ENCODE assay signal across 8 mouse cellular contexts in genomic region chr1:64533471-64534443, GRCm38 (mm10). TPM values are rescaled to one million over a fixed set of nuclear protein-coding genes. Genes with fewer than 3 reads are reported as not detected.
A peak's percentile ranks its signal among the peaks of the same experiment; 100 is the strongest.
DNase-seq lines count a peak whose midpoint lies in the region; ATAC-seq and TF ChIP-seq lines count a peak whose summit lies in the region.

No protein-coding gene starts in this region.

- TF ChIP-seq CTCF in small intestine, adult 2 months (IDR thresholded peaks at IDR 0.05; ENCODE audit: extremely low read depth, insufficient read length, insufficient replicate concordance, low read depth, low read length): no peak

- ATAC-seq in forebrain, embryonic 14.5 days: no peak
- ATAC-seq in hindbrain, embryonic 13.5 days (ENCODE audit: low FRiP score): no peak
- ATAC-seq in frontal cortex, adult (ENCODE audit: low TSS enrichment): no peak; the same call in 1 of the 2 replicates

- peak overlapping the region; percentile 99 for H3K9ac ChIP-seq in forebrain, embryonic 14.5 days (ENCODE audit: low read length)
- H3K9ac ChIP-seq in hindbrain, embryonic 13.5 days: peak overlapping the region; percentile 97

- H3K27me3 ChIP-seq in forebrain, embryonic 14.5 days (replicated peaks; ENCODE audit: control insufficient read depth, insufficient read depth, low read length): no peaks in the 10 kb centered on the region
- H3K27me3 ChIP-seq in hindbrain, embryonic 13.5 days: no peaks in the 10 kb centered on the region
- no peaks in the 10 kb centered on the region for H3K27me3 ChIP-seq in midbrain, embryonic 10.5 days (ENCODE audit: low read depth, poor library complexity, severe bottlenecking)
- H3K27me3 ChIP-seq in small intestine, adult 2 months (ENCODE audit: control insufficient read depth, insufficient read depth, low read length): no peaks in the 10 kb centered on the region

- TF ChIP-seq POLR2A in small intestine, adult 2 months (IDR thresholded peaks at IDR 0.05; ENCODE audit: low read depth, low read length): no peak; the same call in 1 of the 2 replicates

- H3K4me2 ChIP-seq in forebrain, embryonic 14.5 days (ENCODE audit: low read length): peak overlapping the region; percentile 88
- peak overlapping the region; percentile 87 for H3K4me2 ChIP-seq in hindbrain, embryonic 13.5 days

- no peaks in the 10 kb centered on the region for H3K9me3 ChIP-seq in forebrain, embryonic 14.5 days (replicated peaks; ENCODE audit: control insufficient read depth, low read length)
- no peaks in the 10 kb centered on the region for H3K9me3 ChIP-seq in hindbrain, embryonic 13.5 days
- H3K9me3 ChIP-seq in midbrain, embryonic 10.5 days (replicated peaks): no peaks in the 10 kb centered on the region

- peak overlapping the region; percentile 80 for H3K4me3 ChIP-seq in forebrain, embryonic 14.5 days (ENCODE audit: low read depth, low read length)
- peak overlapping the region; percentile 94 for H3K4me3 ChIP-seq in hindbrain, embryonic 13.5 days
- peak overlapping the region; percentile 91 for H3K4me3 ChIP-seq in midbrain, embryonic 10.5 days
- peak overlapping the region; percentile 90 for H3K4me3 ChIP-seq in small intestine, adult 2 months (ENCODE audit: low read depth, low read length)

- peak overlapping the region; percentile 100 for H3K27ac ChIP-seq in forebrain, embryonic 14.5 days (ENCODE audit: low read depth, low read length)
- H3K27ac ChIP-seq in hindbrain, embryonic 13.5 days: peak overlapping the region; percentile 100
- peak overlapping the region; percentile 99 for H3K27ac ChIP-seq in midbrain, embryonic 10.5 days (replicated peaks)
- peak overlapping the region; percentile 90 for H3K27ac ChIP-seq in small intestine, adult 2 months (ENCODE audit: insufficient read depth, low read depth, low read length)

- intact Hi-C loops in left cerebral cortex, postnatal 36 days (cut with DNase I): loop anchor here (2.0 to 10.0 kb wide), 3 partner anchors 83 to 419 kb away; partner anchors contain the start of genes Ccnyl1 and Mettl21a

- peak; percentile 52 for DNase-seq in NIH3T3 (ENCODE audit: low read depth)
- peak; percentile 37 for DNase-seq in c-Kit-positive CD71-positive TER-119-positive erythroid progenitor cells, embryonic 14.5 days (ENCODE audit: low spot score)
- DNase-seq in forebrain, embryonic 14.5 days (ENCODE audit: low spot score): peak; percentile 46
- DNase-seq in left cerebral cortex, postnatal 36 days (ENCODE audit: low spot score in 2 of 2): peak; percentile 52 to 56
- peak; percentile 58 for DNase-seq in midbrain, embryonic 10.5 days (ENCODE audit: low spot score)

- no peaks in the 10 kb centered on the region for H3K36me3 ChIP-seq in forebrain, embryonic 14.5 days (ENCODE audit: control insufficient read depth, insufficient read depth, low read length)
- no peaks in the 10 kb centered on the region for H3K36me3 ChIP-seq in hindbrain, embryonic 13.5 days
- H3K36me3 ChIP-seq in midbrain, embryonic 10.5 days: peaks cover 7% of the 10 kb centered on the region
- no peaks in the 10 kb centered on the region; the same call in 1 of the 2 replicates for H3K36me3 ChIP-seq in small intestine, adult 2 months (ENCODE audit: control insufficient read depth, insufficient read depth, low read length)

- H3K4me1 ChIP-seq in forebrain, embryonic 14.5 days (ENCODE audit: control insufficient read depth, insufficient read depth, low read length): peaks cover 20% of the 10 kb centered on the region
- peaks cover 45% of the 10 kb centered on the region for H3K4me1 ChIP-seq in hindbrain, embryonic 13.5 days (replicated peaks)
- H3K4me1 ChIP-seq in midbrain, embryonic 10.5 days: peaks cover 44% of the 10 kb centered on the region
- peaks cover 8% of the 10 kb centered on the region; the same call in 1 of the 2 replicates for H3K4me1 ChIP-seq in small intestine, adult 2 months (ENCODE audit: control insufficient read depth, insufficient read depth, insufficient read length, low read length)

- under 1% methylated on average over 30 of the region's 35 CpGs for WGBS in forebrain, embryonic 14.5 days
- WGBS in hindbrain, embryonic 13.5 days: under 1% methylated on average over 35 of the region's 35 CpGs
- 6% methylated on average over 35 of the region's 35 CpGs for WGBS in midbrain, embryonic 10.5 days
- WGBS in small intestine, adult 2 months: 1% methylated on average over 35 of the region's 35 CpGs

RNA-seq across cellular contexts. Expression of gene Creb1, which starts 1.3 kb away (rescaled TPM):
- polyA plus RNA-seq in forebrain, embryonic 14.5 days (2014; fragmentation: Nextera tagmentation; extraction: Ambion mirVana): 56.7 and 70.8 TPM in 2 replicates
- polyA plus RNA-seq in hindbrain, embryonic 13.5 days (2015; fragmentation: Nextera tagmentation; extraction: Ambion mirVana): 35.5 and 35.9 TPM in 2 replicates
- 10 to 100 TPM; 45.1 to 56.0 TPM for total RNA-seq in left cerebral cortex, postnatal 36 days (2021)
- 46.2 and 50.3 TPM in 2 replicates for polyA plus RNA-seq in midbrain, embryonic 10.5 days (2016; fragmentation: Nextera tagmentation; extraction: Ambion mirVana)
- 9.7 and 12.6 TPM in 2 replicates for polyA plus RNA-seq in small intestine, adult 2 months (2012; rRNA removed)
